Mouse (Mus musculus) cerebellum, postnatal 14 days (tissue): ENCODE data around the gene Rsph1.
"Not testable (repeated sequence)": the region's sequence is repeated elsewhere in the genome, so short reads cannot be mapped to it uniquely, and the experiment has no call there.

Source experiments
- DNase-seq, 2 experiments: peaks; one replicate each; pipeline ENCODE4 v3.0.0; 2021; ENCODE audit warnings: mixed read lengths in 2 of 2

Rsph1 gene

GRCm38 (mm10) chr17:31273631-31274030, 3.6 kb downstream of the Rsph1 start:
- no peak for DNase-seq

GRCm38 (mm10) chr17:31272416-31273165, 4.6 kb downstream of the Rsph1 start:
- no peak for DNase-seq

- peak; percentile 15 to 58 for DNase-seq
Measured at GRCm38 (mm10) chr17:31271136-31271851, 5.9 kb downstream of the Rsph1 start.

GRCm38 (mm10) chr17:31270736-31271135, 6.4 kb downstream of the Rsph1 start:
- not testable (repeated sequence) for DNase-seq

GRCm38 (mm10) chr17:31270246-31270645, 6.9 kb downstream of the Rsph1 start:
- DNase-seq, result no peak

GRCm38 (mm10) chr17:31269761-31270160, 7.4 kb downstream of the Rsph1 start:
- no peak for DNase-seq

- no peak for DNase-seq
Measured at GRCm38 (mm10) chr17:31268016-31268415, 9.2 kb downstream of the Rsph1 start.

- DNase-seq, result no peak
Measured at GRCm38 (mm10) chr17:31267603-31268002, 9.6 kb downstream of the Rsph1 start.

- no peak for DNase-seq
Measured at GRCm38 (mm10) chr17:31267138-31267537, 10.0 kb downstream of the Rsph1 start.

- DNase-seq, result no peak
Measured at GRCm38 (mm10) chr17:31266321-31266950, 10.7 kb downstream of the Rsph1 start.

- no peak for DNase-seq
Measured at GRCm38 (mm10) chr17:31265831-31266230, 11.4 kb downstream of the Rsph1 start.

- DNase-seq, result no peak
Measured at GRCm38 (mm10) chr17:31265171-31265572, 12.0 kb downstream of the Rsph1 start.

- DNase-seq, result no peak
Measured at GRCm38 (mm10) chr17:31264372-31264771, 12.8 kb downstream of the Rsph1 start.

- no peak for DNase-seq
Measured at GRCm38 (mm10) chr17:31263770-31264169, 13.4 kb downstream of the Rsph1 start.

- no peak for DNase-seq
Measured at GRCm38 (mm10) chr17:31262715-31263114, 14.5 kb downstream of the Rsph1 start.

GRCm38 (mm10) chr17:31261352-31261751, 15.8 kb downstream of the Rsph1 start:
- DNase-seq, result no peak

- DNase-seq, result peak; percentile 77 to 81
Measured at GRCm38 (mm10) chr17:31260430-31260829, 16.8 kb downstream of the Rsph1 start.

- DNase-seq, result no peak
Measured at GRCm38 (mm10) chr17:31259825-31260224, 17.4 kb downstream of the Rsph1 start.

GRCm38 (mm10) chr17:31259145-31259544, 18.0 kb downstream of the Rsph1 start:
- no peak for DNase-seq

- no peak for DNase-seq
Measured at GRCm38 (mm10) chr17:31258310-31258865, 18.8 kb downstream of the Rsph1 start.

- DNase-seq, result no peak
Measured at GRCm38 (mm10) chr17:31257898-31258297, 19.3 kb downstream of the Rsph1 start.

GRCm38 (mm10) chr17:31257149-31257548, 20.0 kb downstream of the Rsph1 start:
- DNase-seq, result no peak

GRCm38 (mm10) chr17:31254463-31254931, 22.7 kb downstream of the Rsph1 start:
- peak; percentile 95 to 97 for DNase-seq
